Mouse (Mus musculus): ENCODE results near the gene Ttyh1.

Ttyh1 gene

GRCm38 (mm10) chr7:4170193-4170938 is 51.2 kb downstream of the Ttyh1 start:
- DNase-seq (ENCODE audit: low spot score in 2 of 2): no peak

GRCm38 (mm10) chr7:4178438-4178837 is 59.2 kb downstream of the Ttyh1 start:
- no peak for DNase-seq (ENCODE audit: low spot score in 2 of 2)

All from natural killer cell, adult 2 months (primary cell).